Mouse (Mus musculus): Measurements from ENCODE around the gene Pkp4.

- TF ChIP-seq CTCF (IDR thresholded peaks at IDR 0.05; ENCODE audit: low read depth) (no peak), EP300 (IDR thresholded peaks at IDR 0.05; ENCODE audit: low read depth) (no peak)
Measured at GRCm38 (mm10) chr2:59202930-59203329, 42.3 kb downstream of the Pkp4 start.
